Mouse (Mus musculus): ENCODE measurements around the gene Pithd1.
"Not testable (repeated sequence)": the region's sequence is repeated elsewhere in the genome, so short reads cannot be mapped to it uniquely, and the experiment has no call there.

The Pithd1 gene

DNA sequence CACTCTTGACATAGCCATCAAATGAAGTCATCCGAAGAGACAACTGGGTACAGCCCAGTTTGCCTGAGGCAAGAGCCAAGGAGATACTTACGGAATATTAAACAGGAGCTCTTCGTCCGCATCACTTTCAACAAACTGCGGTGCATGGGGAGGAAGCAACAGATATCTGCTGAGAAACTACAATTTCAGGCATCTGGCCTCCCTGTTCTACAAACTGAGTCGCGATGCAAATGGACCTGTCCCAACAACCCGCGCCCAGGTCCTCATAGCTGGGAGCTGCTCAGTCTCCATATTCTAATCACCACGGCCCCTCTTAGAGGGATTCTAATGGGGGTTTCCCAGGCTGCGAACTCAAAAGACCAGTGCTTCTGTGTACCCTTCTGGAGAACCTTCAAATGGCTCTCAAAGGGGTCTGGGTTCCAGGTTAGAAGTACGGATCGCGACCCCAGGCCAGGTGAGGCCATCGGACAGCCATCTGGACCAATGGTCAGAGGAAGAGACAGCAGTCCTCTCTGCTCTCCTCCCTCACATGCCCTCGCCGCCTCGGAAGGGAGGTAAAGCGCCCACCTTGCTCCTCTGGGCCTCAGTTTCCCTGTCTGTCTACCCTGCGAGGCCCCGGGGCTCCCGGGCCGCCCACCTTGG, 642 bp downstream of the Pithd1 start:
- peak in 1 of 2 experiments; percentile 20 for DNase-seq (ENCODE audit: low spot score in 2 of 2)

DNA sequence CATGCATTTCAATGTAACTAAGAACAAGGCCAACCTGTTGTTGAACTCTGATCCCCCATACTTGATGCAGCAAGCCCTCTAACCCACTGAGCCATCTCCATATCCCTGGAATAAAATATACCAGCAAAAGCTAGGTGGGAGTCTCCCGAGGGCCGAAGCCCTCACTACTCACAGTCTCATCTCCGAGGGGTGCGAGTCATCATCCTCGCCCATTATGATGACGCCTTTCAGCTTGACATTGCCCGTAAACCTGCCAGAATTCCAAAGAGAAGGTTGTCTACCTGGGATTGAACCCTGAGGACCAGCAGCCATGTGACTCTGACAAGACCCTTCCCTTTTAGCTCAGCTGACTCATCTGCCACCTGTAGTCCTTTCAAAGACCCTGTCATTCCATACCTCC, 1.3 kb downstream of the Pithd1 start:
- no peak for DNase-seq (ENCODE audit: low spot score in 2 of 2)

DNA sequence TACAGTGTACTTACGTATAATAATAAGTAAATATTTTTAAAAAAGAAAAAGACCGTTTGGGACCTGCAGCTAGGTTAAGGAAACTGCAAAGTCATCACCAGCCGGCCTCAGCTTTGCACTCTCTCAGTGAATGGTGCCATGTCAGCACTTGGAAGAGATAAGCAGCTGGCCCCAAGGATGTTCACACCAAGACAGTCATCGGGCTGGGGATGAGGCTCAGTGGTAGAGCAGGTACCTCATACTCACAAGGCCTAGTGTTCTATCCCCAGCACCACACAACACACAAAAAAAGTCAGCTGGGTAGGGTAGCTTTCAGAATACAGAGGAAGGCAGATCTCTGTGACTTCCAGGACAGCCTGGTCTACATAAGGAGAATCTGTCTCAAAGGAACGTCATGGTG, 1.9 kb downstream of the Pithd1 start:
- no peak for DNase-seq (ENCODE audit: low spot score in 2 of 2)

DNA sequence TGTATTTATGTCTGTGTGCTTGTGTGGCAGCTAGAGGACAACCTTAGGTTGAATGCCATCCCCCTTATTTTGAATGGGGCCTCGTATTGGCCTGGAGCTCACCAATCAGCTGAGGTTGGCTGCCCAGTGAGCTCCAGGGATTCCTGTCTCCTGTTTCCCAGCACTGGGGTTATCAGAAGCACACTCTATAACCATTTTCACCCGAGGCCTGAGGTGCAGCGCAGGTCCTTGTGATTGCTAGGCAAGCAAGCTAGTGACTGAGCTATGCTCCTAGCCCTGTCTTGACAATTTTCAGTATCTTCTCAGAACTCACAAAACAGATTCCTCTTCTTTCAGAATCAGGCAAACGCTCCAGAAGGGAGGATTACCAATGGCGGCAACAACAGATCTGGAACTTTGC, 2.5 kb downstream of the Pithd1 start:
- DNase-seq (ENCODE audit: low spot score in 2 of 2), result no peak

DNA sequence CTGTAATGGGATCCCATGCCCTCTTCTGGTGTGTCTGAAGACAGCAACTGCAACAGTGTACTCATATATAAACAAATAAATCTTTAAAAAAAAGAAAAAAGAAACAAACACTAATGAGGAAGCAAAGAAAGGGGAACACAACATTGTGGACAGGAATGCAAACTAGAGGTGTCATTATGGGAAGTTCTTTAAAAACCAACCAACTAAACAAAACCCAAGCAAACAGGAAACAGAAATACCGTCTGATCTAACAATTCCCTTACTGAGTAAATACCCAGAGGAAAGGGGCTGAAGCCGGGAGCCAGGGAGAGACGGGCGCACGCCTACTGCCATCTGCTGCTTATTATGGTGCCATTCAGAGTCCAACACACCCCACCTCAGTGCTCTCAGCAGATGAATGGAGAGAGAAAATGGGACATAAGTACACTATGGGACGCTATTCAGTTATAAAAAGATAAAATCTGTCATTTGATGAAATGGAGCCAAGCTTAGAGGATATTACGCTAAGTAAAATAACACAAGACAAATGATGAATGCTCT, 5.5 kb downstream of the Pithd1 start:
- DNase-seq (ENCODE audit: low spot score in 2 of 2), result no peak

DNA sequence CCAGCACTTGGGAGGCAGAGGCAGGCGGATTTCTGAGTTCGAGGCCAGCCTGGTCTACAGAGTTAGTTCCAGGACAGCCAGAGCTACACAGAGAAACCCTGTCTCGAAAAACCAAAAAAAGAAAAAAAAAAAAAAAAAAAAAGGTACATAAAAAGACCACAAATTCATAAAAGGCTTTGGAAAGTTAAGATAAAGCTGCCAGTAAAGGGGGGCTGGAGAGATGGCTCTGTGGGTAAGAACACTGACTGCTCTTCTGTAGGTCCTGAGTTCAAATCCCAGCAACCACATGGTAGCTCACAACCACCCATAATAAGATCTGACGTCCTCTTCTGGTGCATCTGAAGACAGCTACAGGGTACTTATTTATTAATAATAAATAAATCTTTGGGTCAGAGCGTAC, 6.8 kb downstream of the Pithd1 start:
- DNase-seq (ENCODE audit: low spot score in 2 of 2), result not testable (repeated sequence)

DNA sequence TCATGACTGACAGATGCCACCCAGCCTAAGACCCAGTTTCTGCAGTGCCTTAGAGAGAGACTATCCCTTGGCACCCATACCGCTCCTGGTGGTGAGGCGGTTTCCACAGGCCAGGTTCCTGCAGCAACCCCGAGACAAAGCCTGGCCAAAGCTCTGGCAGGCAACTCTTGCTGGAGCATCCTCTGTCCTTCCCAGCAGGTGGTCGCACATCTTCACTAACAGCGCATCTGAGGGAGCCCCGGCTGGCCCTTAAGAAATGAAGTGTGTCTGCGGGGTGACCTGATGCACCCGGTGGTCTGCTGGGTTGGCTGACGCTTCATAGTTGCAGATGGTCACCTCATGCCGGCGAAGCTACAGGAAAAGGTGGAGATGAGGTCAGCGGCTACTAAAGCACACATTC, 10.9 kb downstream of the Pithd1 start:
- DNase-seq (ENCODE audit: low spot score in 2 of 2), result no peak

DNA sequence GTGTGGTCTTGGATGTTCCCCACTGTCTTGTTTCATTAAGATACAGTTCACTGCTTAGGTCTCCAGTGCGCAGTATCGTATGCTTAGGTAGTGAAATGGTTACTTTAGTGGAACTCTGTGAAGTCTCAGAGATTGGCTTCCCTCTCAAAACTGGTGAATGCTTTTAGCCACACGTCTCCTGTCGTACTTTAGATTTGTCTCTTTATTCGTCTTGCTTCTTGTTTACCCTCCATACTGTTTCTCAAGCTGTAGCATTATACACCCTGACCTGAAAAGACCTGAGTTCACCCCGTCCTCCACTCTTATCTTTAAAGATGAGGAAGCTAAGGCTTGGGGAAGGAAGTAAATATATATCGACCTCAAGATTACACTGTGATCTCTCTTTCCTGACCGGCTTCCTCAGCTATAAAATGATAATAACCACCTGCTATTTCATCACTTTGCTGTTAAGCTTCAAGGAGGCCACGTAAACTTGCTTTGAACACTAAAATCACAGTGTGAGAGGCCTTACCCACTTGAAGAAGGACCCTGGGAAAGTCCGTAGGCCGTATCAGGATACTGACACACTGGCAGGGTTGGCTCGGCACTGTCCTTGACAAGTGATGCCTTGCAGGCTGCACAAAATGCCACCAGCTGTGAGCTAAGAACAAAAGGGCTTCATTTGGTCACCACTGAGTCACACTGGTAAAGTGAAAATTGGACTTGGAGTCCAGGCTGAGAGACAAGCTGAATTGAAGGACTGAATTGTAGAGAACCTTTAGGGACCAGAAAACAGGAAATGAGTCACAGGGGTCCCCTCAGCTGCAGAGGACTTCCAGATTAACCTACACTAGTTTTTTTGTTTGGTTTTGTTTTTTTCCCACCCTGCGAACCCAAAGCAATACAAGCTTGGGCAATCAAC, 13.9 kb downstream of the Pithd1 start:
- no peak for DNase-seq (ENCODE audit: low spot score in 2 of 2)

DNA sequence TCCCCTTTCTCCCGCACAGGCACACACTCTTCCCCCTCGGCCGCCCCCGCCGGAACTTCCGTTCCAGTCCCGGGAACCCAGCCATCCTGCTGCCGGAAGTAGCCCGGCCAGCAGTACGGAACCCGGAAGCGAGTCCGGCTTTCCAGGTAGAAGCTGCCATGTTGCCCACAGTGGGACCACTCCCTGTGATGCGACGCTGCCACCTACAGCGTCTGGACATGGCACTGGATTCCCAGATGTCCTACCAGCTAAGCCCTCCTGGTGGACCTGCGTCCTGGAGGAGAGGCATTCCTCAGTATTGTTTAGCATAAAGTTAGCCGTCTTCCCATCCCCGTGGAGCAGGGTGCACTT, 14.5 kb downstream of the Pithd1 start, which contains the start of gene Lypla2:
Gene Lypla2 (minus strand): TSS at position 71 of the 351 bp plus-strand sequence.
- peak; percentile 72 to 87 for DNase-seq (ENCODE audit: low spot score in 2 of 2)

DNA sequence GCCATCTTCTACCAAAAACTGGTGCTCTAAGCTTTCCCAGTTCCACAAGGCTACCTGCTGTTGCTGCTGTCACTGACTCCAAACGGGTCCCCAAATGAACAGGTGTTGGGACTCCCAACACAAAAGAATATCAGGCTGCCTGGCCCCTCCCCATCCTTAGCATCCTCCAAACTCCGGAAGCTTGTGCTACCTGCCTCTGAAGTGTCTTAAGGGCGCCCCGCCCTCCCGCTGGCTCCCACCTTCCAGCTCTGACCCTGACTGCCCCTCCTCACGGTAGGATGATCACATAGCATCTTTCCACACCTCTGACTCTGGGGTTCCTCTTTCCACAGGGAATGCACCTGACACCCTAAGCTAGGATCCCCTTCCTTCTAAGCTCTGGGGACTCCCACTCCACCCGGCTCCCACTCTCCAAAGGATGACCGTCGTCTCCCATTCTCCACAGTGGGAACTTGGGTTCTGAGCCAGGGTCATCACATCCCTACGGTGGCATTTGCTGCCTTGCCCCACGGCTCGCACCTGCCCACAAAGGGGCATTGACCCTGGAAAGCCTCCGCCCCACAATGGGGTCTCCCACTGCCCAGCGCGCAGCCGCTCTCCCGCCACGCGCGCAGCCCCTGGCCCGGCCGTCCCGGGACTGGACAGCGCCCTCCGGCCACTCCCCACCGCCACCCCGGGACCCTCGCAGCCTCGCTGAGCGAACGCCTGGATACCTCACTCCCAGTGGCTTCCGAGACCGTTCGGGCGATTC, 15.1 kb downstream of the Pithd1 start:
- no peak for DNase-seq (ENCODE audit: low spot score in 2 of 2)

DNA sequence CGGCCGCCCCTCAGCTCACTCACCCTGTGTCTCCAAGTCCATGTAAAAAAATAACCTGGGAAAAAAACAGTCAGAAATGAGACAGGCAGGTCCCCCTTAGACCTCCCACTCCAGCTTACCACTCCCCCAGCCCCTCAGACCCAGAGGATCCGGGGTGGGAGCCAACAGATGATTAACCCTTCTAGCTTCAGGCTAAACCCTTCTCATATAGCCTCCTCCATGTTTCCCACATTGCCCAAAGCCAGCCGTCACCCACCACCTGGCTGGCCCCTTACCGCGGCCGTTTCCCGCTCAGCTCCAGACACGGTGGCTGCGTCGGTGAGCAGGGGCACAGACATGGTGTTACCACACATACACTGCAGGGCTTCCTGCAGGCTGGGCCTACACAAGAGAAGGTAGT, 16.5 kb downstream of the Pithd1 start:
- DNase-seq (ENCODE audit: low spot score in 2 of 2), result no peak

DNA sequence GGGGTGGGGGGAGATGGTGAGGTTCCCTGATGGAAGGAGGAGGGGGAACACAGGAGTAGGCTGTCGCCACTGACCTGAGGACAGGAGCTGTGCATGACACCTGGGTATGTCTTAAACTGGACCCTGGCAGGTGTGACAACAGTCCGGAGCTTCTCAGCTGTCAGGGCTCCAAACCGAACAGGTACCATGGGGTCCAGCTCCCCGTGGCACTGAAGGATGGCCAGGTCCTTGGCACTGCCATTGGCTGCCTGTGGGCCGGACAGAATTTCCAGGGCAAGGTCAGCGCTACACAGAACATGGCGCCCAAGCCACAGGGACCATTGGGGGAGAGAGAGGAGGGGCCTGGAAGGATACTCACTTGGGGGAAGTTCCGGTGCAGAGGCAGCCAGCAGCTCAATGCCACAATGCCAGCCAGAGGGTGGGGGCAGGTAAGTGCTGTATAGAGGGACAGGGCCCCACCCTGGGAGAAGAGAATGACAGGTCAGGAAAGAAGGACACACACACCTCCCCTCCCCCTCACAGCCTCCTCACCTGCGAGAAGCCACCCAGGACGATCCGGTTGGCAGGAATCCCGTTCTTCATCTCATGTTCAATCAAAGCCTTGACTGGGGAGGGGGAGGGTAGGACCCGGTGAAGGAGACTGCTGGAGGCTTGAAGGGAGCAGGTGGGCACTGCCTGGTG, 17.9 kb downstream of the Pithd1 start:
- no peak for DNase-seq (ENCODE audit: low spot score in 2 of 2)

DNA sequence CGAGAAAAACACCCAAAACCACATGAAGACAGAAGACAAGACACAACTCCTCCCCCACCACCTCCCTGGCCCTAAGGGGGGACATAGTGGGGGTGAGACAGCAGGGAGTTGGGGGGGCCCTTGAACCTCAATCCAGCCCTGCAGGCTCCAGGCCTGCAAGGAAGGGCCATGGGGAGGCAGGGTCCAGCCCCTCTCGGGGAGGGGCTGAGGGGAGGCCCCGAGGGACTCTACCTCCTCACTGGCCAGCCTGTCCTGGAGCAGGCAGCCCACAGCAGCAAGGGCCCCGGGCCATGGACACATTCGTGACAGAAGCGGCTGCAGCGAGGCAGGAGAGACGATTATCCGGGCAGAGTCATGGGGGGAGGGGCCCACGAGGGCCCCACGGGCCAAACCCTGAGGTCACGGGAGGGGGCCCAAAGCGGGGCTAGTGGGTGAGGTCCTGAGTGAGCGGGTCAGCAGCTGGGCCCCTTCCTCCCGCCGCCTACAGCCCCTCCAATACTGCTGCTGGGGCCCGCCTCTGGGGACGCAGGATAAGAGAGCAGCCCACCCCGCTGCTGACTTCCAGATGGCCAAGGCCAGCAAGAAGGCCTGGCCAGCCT, 18.7 kb downstream of the Pithd1 start:
- no peak for DNase-seq (ENCODE audit: low spot score in 2 of 2)

DNA sequence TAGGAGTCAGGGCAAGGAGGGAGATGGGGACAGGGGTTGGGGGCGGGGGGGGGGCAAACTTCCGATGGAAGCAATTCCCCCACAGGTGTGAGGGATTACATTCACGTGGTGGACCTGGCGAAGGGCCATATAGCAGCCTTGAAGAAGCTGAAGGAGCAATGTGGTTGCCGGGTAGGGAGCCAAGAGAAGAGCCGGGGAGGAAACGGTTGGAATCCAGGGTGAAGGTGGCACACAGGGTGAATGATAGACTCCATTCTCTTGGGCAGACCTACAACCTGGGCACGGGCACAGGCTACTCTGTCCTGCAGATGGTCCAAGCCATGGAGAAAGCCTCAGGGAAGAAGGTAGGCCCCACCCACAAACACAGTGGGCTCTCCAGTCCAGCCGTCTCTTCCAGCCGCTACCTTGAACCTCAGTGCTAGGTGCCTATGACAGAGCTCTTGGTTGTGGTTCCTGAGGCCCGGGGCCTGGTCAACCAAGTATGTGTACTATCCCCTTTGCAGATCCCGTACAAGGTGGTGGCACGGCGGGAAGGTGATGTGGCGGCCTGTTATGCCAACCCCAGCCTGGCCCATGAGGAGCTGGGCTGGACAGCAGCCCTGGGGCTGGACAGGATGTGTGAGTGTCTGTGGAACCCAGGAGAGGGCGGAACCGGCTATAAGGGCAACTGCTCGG, 19.8 kb downstream of the Pithd1 start:
- DNase-seq (ENCODE audit: low spot score in 2 of 2), result no peak

DNA sequence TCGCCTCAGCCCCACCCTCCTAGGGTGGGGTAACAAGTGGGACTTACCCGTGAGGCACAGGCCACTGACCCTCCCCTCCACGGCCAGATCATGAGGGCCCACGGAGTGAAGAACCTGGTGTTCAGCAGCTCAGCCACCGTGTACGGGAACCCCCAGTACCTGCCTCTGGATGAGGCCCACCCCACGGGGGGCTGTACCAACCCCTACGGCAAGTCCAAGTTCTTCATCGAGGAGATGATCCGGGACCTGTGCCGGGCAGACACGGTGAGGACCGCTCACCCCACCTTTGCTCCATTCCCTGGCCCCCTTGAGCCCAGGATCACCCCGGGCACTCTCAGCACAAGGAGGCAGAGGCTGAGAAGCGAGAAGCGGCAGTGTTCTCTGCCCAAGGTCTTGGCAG, 20.8 kb downstream of the Pithd1 start:
- no peak for DNase-seq (ENCODE audit: low spot score in 2 of 2)

DNA sequence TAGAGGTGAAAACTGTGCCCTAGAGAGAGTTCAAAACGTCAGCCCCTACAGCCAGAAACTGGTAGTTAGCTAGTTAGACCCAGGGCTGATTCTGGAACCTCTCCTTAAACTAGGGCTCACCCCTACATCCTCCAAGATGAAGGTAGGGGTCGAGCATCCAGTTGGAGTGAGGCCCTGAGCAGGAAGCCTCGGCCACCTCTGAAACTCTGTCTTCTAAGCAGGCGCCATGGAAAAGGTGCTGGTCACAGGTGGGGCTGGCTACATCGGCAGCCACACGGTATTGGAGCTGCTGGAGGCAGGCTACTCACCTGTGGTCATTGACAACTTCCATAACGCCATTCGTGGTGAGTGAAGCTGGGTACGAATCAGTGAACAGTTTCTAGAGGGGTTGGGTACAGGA, 22.0 kb downstream of the Pithd1 start:
- no peak for DNase-seq (ENCODE audit: low spot score in 2 of 2)

DNA sequence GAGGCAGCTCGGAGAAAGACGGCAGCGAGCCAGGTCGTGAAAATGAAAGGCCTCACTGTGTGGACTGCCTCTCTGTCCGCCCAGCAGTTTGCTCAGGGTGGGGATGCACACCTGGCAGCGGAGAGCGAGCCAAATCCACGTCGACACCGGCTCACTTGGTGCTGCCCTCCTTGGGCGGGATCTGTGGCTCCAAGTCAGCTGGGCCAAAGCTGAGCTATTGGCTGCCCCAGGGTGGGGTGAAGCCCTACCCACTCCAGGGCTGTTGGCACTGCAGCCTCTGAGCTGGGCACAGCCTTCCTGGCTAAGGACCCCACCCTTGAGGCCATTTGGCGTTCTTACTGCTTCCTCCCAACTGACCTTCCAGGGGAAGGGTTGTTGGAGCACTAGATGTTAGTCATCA, 22.6 kb downstream of the Pithd1 start:
- peak; percentile 63 to 70 for DNase-seq (ENCODE audit: low spot score in 2 of 2)

DNA sequence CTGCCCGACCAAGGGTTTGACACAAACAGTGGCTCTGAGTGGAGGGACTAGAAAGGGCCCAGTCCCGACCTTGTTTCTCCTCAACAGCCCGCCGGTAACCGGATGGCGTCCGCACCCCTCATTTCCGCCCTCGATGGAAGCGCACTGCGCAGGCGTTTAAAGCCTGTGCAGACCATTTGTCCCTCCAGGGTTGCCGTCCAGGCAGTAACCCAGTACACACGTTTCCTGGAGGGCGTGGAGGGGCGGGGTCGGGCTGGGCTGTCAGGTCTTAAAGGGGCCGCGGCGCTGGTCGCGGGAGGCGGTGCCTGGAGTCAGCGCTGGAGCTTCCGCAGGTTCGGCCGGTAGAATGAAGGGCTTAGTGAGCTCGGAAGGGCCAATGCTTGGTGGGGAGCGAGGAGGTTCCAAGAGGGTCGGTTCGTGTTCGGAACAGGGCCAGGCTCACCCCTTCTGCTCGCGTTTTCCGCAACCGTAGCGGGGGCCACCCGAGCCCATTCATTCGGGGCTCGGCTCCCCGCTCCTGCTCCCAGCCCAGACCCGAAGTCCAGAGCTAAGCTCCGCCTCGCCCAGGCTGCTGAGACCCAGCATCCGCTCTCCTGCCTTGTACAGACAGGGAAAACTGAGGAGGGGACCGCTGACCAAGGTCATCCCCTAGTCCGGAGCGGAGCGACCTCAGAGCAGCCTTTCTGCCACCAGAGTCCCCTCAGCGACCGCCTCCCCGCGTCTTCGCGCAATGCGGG, 23.4 kb downstream of the Pithd1 start, which contains the start of gene Gale:
Gene Gale (plus strand): TSS at position 271 of the 737 bp plus-strand sequence.
- DNase-seq (ENCODE audit: low spot score in 2 of 2), result peak; percentile 89 to 92

DNA sequence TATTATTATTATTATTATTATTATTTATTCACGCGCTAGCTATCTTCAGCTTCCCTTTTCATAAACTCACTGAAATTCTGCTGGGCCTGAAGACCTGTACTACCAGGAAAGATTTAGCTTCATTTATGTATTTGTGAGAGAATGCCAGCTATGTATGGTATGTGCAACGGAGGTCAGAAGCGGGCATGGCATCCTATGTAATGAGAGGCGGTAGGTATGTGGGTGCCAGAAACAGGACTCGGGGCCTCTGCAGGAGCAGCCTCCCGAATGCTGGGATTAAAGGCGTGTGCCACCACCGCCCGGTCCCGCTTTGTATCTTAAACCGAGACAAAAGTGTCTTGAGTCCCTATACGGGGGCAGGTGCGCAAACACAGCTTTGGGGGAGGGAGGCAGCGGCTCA, 24.1 kb downstream of the Pithd1 start:
- no peak for DNase-seq (ENCODE audit: low spot score in 2 of 2)

DNA sequence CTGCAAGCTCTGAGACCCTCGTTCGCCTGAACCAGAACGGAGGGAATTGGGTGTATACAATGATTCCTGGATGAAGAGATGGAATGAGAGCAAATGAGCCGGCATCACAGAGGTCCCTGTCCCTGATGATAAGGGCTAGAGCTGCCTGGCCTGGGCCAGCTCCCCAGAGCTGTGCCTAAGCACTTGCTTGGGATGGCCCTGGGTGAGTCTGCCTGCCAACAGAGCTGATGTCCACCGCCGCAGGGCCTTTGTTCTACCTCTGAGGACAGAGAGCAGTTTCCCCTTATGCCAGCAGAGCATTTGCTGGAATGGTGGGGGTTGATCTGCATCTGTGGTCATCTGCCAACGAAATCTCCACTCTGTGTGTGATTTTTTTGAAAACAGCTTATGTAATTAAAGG, 24.9 kb downstream of the Pithd1 start:
- no peak for DNase-seq (ENCODE audit: low spot score in 2 of 2)
